8 mouse cellular contexts compared by ENCODE assay signal in genomic region chr3:58525166-58525565, GRCm38 (mm10). TPM values are rescaled to one million over a fixed set of nuclear protein-coding genes. Genes with fewer than 3 reads are reported as not detected.
DNase-seq lines count a peak whose midpoint lies in the region; ATAC-seq and TF ChIP-seq lines count a peak whose summit lies in the region.

No protein-coding gene starts in this region.

- H3K27me3 ChIP-seq in heart, embryonic 13.5 days (replicated peaks) = no peaks in the 10 kb centered on the region
- H3K27me3 ChIP-seq in CH12.LX (replicated peaks) = no peaks in the 10 kb centered on the region
- H3K27me3 ChIP-seq in embryonic facial prominence, embryonic 12.5 days = no peaks in the 10 kb centered on the region
- no peaks in the 10 kb centered on the region for H3K27me3 ChIP-seq in limb, embryonic 10.5 days (ENCODE audit: low read depth, poor library complexity, severe bottlenecking)
- H3K27me3 ChIP-seq in neural tube, embryonic 15.5 days (replicated peaks) = no peaks in the 10 kb centered on the region

- WGBS in heart, embryonic 13.5 days = under 1% methylated on average over 40 of the region's 40 CpGs
- under 1% methylated on average over 40 of the region's 40 CpGs for WGBS in embryonic facial prominence, embryonic 12.5 days
- WGBS in limb, embryonic 10.5 days = under 1% methylated on average over 40 of the region's 40 CpGs
- under 1% methylated on average over 40 of the region's 40 CpGs for WGBS in neural tube, embryonic 15.5 days

- TF ChIP-seq EP300 in CH12.LX (IDR thresholded peaks at IDR 0.05; ENCODE audit: low read length) = no peak

- H3K9ac ChIP-seq in heart, embryonic 13.5 days = peak overlapping the region; percentile 99
- H3K9ac ChIP-seq in CH12.LX (ENCODE audit: insufficient read depth, low read depth) = peak overlapping the region; percentile 100
- H3K9ac ChIP-seq in embryonic facial prominence, embryonic 12.5 days = peak overlapping the region; percentile 94
- peak overlapping the region; percentile 93 for H3K9ac ChIP-seq in neural tube, embryonic 15.5 days (replicated peaks)

- no peaks in the 10 kb centered on the region for H3K9me3 ChIP-seq in heart, embryonic 13.5 days
- no peaks in the 10 kb centered on the region for H3K9me3 ChIP-seq in CH12.LX (replicated peaks; ENCODE audit: low read length)
- H3K9me3 ChIP-seq in embryonic facial prominence, embryonic 12.5 days = no peaks in the 10 kb centered on the region
- no peaks in the 10 kb centered on the region for H3K9me3 ChIP-seq in limb, embryonic 10.5 days (replicated peaks)
- H3K9me3 ChIP-seq in neural tube, embryonic 15.5 days (replicated peaks) = no peaks in the 10 kb centered on the region

- peak; percentile 44 for ATAC-seq in heart, embryonic 13.5 days (ENCODE audit: extremely low read depth, insufficient number of reproducible peaks, low FRiP score, low TSS enrichment)
- no peak; the same call in 1 of the 2 replicates for ATAC-seq in embryonic facial prominence, embryonic 12.5 days (ENCODE audit: insufficient number of reproducible peaks, insufficient read depth, low FRiP score, low TSS enrichment)
- no peak; the same call in 1 of the 2 replicates for ATAC-seq in neural tube, embryonic 15.5 days (ENCODE audit: low FRiP score)

- TF ChIP-seq POLR2A in CH12.LX (IDR thresholded peaks at IDR 0.05; ENCODE audit: low read depth, low read length) = no peak

- H3K27ac ChIP-seq in heart, embryonic 13.5 days (replicated peaks) = peak overlapping the region; percentile 93
- peak overlapping the region; percentile 93 for H3K27ac ChIP-seq in CH12.LX (ENCODE audit: insufficient read depth, low read depth)
- H3K27ac ChIP-seq in embryonic facial prominence, embryonic 12.5 days = peak overlapping the region; percentile 90
- peak overlapping the region; percentile 94 for H3K27ac ChIP-seq in limb, embryonic 10.5 days
- H3K27ac ChIP-seq in neural tube, embryonic 15.5 days (replicated peaks) = peak overlapping the region; percentile 94

- H3K4me3 ChIP-seq in heart, embryonic 13.5 days = peak overlapping the region; percentile 97
- H3K4me3 ChIP-seq in CH12.LX (replicated peaks in 1 of 3; ENCODE audit: low read depth in 2 of 3, low read length in 2 of 3, poor library complexity in 1 of 3) = peak overlapping the region; percentile 91 to 99 (median 96)
- peak overlapping the region; percentile 75 for H3K4me3 ChIP-seq in embryonic facial prominence, embryonic 12.5 days
- H3K4me3 ChIP-seq in limb, embryonic 10.5 days = peak overlapping the region; percentile 70
- H3K4me3 ChIP-seq in neural tube, embryonic 15.5 days (replicated peaks) = peak overlapping the region; percentile 80

- no peak for TF ChIP-seq RAD21 in CH12.LX (IDR thresholded peaks at IDR 0.05; ENCODE audit: low read depth, low read length)

- peak overlapping the region; percentile 86 for H3K4me2 ChIP-seq in heart, embryonic 13.5 days
- no peak overlapping the region for H3K4me2 ChIP-seq in CH12.LX (ENCODE audit: insufficient read depth, low read depth, poor library complexity, severe bottlenecking)
- peak overlapping the region; percentile 69 for H3K4me2 ChIP-seq in embryonic facial prominence, embryonic 12.5 days (replicated peaks)
- H3K4me2 ChIP-seq in neural tube, embryonic 15.5 days = peak overlapping the region; percentile 75

- H3K4me1 ChIP-seq in heart, embryonic 13.5 days = peaks cover 24% of the 10 kb centered on the region
- H3K4me1 ChIP-seq in CH12.LX (ENCODE audit: control insufficient read depth in 1 of 2, insufficient read depth in 2 of 2) = peaks cover 5 to 35% of the 10 kb centered on the region in 2 experiments; a peak in 3 of 4 replicates
- H3K4me1 ChIP-seq in embryonic facial prominence, embryonic 12.5 days = peaks cover 16% of the 10 kb centered on the region
- peaks cover 13% of the 10 kb centered on the region for H3K4me1 ChIP-seq in limb, embryonic 10.5 days
- peaks cover 28% of the 10 kb centered on the region for H3K4me1 ChIP-seq in neural tube, embryonic 15.5 days

- in situ Hi-C loops in CH12.LX (cut with MboI; ENCODE audit: low pct_ligation_motif_present, low pct_unique_long_range_greater_than_20kb, low sequenced_read_pairs) = no loop called here

- no peak for DNase-seq in heart, postnatal 4 days
- no peak for DNase-seq in CH12.LX (ENCODE audit: extremely low read depth)
- no peak for DNase-seq in limb, embryonic 10.5 days (ENCODE audit: low spot score)
- no peak for DNase-seq in cerebellum, adult 9-10 months
- DNase-seq in Muller cell, postnatal 12 days (ENCODE audit: inconsistent ontology term) = no peak

- dilution Hi-C loops in CH12.LX (cut with MboI; ENCODE audit: extremely low pct_ligation_motif_present, extremely low pct_unique_long_range_greater_than_20kb, low sequenced_read_pairs) = no loop called here

- peaks cover 81% of the 10 kb centered on the region for H3K79me2 ChIP-seq in CH12.LX (replicated peaks; ENCODE audit: control insufficient read depth, extremely low read depth, insufficient read depth, poor library complexity, severe bottlenecking)

- H3K36me3 ChIP-seq in heart, embryonic 13.5 days = peaks cover 33% of the 10 kb centered on the region
- H3K36me3 ChIP-seq in CH12.LX (replicated peaks in 1 of 2; ENCODE audit: control insufficient read depth in 1 of 2, insufficient read depth in 1 of 2, low read length in 1 of 2) = peaks cover 26 to 48% of the 10 kb centered on the region in 2 experiments
- peaks cover 18% of the 10 kb centered on the region for H3K36me3 ChIP-seq in embryonic facial prominence, embryonic 12.5 days
- peaks cover 37% of the 10 kb centered on the region for H3K36me3 ChIP-seq in limb, embryonic 10.5 days
- H3K36me3 ChIP-seq in neural tube, embryonic 15.5 days = peaks cover 18% of the 10 kb centered on the region

- no peak for TF ChIP-seq CTCF in CH12.LX (conservative IDR thresholded peaks at IDR 0.05 in 1 of 2, IDR thresholded peaks at IDR 0.05 in 1 of 2; ENCODE audit: low read depth in 2 of 2, low read length in 2 of 2)

TF ChIP-seq in CH12.LX, 34 proteins besides CTCF, POLR2A, EP300 and RAD21:
- TF ChIP-seq POLR2AphosphoS2 (IDR thresholded peaks at IDR 0.05; ENCODE audit: low read depth, low read length) (no peak), CHD1 (IDR thresholded peaks at IDR 0.05; ENCODE audit: low read depth, low read length) (peak; percentile 58; the same call in 1 of the 2 replicates)

RNA-seq across cellular contexts. Expression of gene Eif2a, which starts 0.5 kb away (rescaled TPM):
- polyA plus RNA-seq in heart, embryonic 13.5 days (2015; fragmentation: Nextera tagmentation; extraction: Ambion mirVana) = 37.4 and 37.5 TPM in 2 replicates
- 10 to 100 TPM; 40.9 to 42.8 TPM for total RNA-seq in heart, postnatal 4 days (2021)
- 107 and 119 TPM in 2 replicates for total RNA-seq in CH12.LX (2012; rRNA removed)
- total RNA-seq in CH12.LX (2014; rRNA removed) = 215 and 241 TPM in 2 replicates
- 116 and 117 TPM in 2 replicates for polyA plus RNA-seq in CH12.LX (2012; ENCODE audit: insufficient read length, low read depth)
- 56.4 and 57.4 TPM in 2 replicates for polyA plus RNA-seq in embryonic facial prominence, embryonic 12.5 days (2016; fragmentation: Nextera tagmentation; extraction: Ambion mirVana)
- polyA plus RNA-seq in limb, embryonic 10.5 days (2016; fragmentation: Nextera tagmentation; extraction: Ambion mirVana) = 60.3 and 62.8 TPM in 2 replicates
- polyA plus RNA-seq in neural tube, embryonic 15.5 days (2015; fragmentation: Nextera tagmentation; extraction: Ambion mirVana) = 34.3 and 41.8 TPM in 2 replicates

RNA-seq across cellular contexts. Expression of gene Serp1, which starts 0.5 kb away (rescaled TPM):
- 90.8 and 97.2 TPM in 2 replicates for polyA plus RNA-seq in heart, embryonic 13.5 days (2015; fragmentation: Nextera tagmentation; extraction: Ambion mirVana)
- 10 to 100 TPM; 25.6 to 26.7 TPM for total RNA-seq in heart, postnatal 4 days (2021)
- total RNA-seq in CH12.LX (2012; rRNA removed) (210 and 219 TPM in 2 replicates), CH12.LX (2014; rRNA removed) (470 and 509 TPM in 2 replicates)
- 252 and 298 TPM in 2 replicates for polyA plus RNA-seq in CH12.LX (2012; ENCODE audit: insufficient read length, low read depth)
- 147 and 157 TPM in 2 replicates for polyA plus RNA-seq in embryonic facial prominence, embryonic 12.5 days (2016; fragmentation: Nextera tagmentation; extraction: Ambion mirVana)
- 151 and 167 TPM in 2 replicates for polyA plus RNA-seq in limb, embryonic 10.5 days (2016; fragmentation: Nextera tagmentation; extraction: Ambion mirVana)
- polyA plus RNA-seq in neural tube, embryonic 15.5 days (2015; fragmentation: Nextera tagmentation; extraction: Ambion mirVana) = 57.8 and 77.5 TPM in 2 replicates

RNA-seq across cellular contexts. Expression of gene Selenot, which starts 51.3 kb away (rescaled TPM):
- polyA plus RNA-seq in heart, embryonic 13.5 days (2015; fragmentation: Nextera tagmentation; extraction: Ambion mirVana) = 15.5 and 17.8 TPM in 2 replicates
- total RNA-seq in heart, postnatal 4 days (2021) = 100 to 1,000 TPM; 117 to 120 TPM
- total RNA-seq in CH12.LX (2012; rRNA removed) (63.6 and 76.6 TPM in 2 replicates), CH12.LX (2014; rRNA removed) (254 and 283 TPM in 2 replicates)
- polyA plus RNA-seq in CH12.LX (2012; ENCODE audit: insufficient read length, low read depth) = 134 and 157 TPM in 2 replicates
- 15.4 and 18.1 TPM in 2 replicates for polyA plus RNA-seq in embryonic facial prominence, embryonic 12.5 days (2016; fragmentation: Nextera tagmentation; extraction: Ambion mirVana)
- polyA plus RNA-seq in limb, embryonic 10.5 days (2016; fragmentation: Nextera tagmentation; extraction: Ambion mirVana) = 14.9 and 15.5 TPM in 2 replicates
- 25.5 and 27.2 TPM in 2 replicates for polyA plus RNA-seq in neural tube, embryonic 15.5 days (2015; fragmentation: Nextera tagmentation; extraction: Ambion mirVana)
